Mouse (Mus musculus): Measurements from ENCODE around the gene Ube2d3.

GRCm38 (mm10) chr3:135485900-135486241, 47.9 kb downstream of the Ube2d3 start:
- TF ChIP-seq CTCF (IDR thresholded peaks at IDR 0.05; ENCODE audit: low read depth) (no peak), EP300 (optimal IDR thresholded peaks at IDR 0.05) (no peak)

Data from stomach, postnatal 0 days (tissue).